Mouse (Mus musculus): Measurements from ENCODE around the gene Rbm18.

Gene Rbm18

DNA sequence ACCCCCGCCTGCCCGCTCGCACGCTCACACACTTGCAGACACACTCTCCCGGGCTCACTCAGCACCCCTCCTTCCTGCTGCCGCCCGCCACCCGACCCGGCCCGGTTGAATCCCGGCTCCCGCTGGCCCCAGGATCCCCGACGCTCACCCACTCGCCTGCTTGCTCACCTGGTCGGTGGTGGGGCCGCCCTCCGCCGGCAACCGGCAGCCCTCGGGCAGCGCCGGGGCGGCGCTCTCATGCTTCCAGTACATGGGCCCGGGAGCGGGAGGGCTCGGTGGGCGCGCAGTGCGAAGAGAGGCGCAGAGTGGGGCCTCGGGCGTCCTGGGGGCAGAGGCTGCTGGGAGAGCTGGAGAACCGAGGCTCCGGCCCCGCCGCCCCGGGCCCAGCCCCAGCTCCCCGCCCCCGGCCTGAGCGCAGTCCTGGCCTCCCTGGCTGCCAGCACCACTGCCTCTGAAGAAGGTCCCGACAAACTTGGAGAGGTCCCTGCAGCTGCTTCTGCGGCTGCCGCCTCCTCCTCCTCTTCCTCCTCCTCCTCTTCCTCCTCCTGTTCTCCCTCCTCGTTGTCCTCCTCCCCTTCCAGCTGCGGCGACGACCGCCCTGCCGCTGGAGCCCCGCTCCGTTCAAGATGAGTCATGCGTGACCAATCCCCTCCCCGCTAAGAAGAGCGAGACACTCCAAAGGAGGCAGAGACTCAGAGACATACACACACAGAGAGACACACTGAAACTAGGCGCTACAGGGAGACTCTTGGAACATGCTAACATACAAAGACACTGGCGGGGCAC, 31.4 kb downstream of the Rbm18 start, which contains the start of gene Lhx6:
Lhx6 (minus strand) TSS at position 453 of the 786 bp plus-strand sequence.
- no peak for DNase-seq (ENCODE audit: low spot score in 2 of 2)

DNA sequence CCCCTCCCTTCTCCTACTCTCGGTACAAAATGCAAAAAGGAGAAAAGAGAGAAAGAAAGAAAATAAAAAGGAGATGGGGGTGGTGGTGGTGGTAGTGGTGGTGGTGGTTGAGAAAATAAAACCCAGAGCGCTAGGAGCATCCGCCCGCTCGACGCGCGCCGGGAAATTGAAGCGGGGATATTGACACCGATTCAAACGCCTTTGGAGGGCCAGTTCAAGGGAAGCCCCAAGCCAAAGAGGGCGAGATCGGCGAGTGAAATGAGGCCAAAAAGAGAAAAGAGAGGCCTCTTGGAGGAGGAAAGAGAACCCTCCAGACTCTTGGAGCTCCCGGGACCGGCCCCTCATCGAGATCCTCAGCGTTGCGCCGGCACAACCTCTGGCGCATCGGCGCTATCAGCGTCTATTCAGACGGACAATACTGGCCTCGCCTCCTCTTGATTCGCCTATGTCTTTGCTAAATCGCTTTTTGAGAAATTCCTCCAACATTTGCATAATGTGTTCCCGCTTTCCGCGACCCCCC, 32.1 kb downstream of the Rbm18 start:
- no peak for DNase-seq (ENCODE audit: low spot score in 2 of 2)

DNA sequence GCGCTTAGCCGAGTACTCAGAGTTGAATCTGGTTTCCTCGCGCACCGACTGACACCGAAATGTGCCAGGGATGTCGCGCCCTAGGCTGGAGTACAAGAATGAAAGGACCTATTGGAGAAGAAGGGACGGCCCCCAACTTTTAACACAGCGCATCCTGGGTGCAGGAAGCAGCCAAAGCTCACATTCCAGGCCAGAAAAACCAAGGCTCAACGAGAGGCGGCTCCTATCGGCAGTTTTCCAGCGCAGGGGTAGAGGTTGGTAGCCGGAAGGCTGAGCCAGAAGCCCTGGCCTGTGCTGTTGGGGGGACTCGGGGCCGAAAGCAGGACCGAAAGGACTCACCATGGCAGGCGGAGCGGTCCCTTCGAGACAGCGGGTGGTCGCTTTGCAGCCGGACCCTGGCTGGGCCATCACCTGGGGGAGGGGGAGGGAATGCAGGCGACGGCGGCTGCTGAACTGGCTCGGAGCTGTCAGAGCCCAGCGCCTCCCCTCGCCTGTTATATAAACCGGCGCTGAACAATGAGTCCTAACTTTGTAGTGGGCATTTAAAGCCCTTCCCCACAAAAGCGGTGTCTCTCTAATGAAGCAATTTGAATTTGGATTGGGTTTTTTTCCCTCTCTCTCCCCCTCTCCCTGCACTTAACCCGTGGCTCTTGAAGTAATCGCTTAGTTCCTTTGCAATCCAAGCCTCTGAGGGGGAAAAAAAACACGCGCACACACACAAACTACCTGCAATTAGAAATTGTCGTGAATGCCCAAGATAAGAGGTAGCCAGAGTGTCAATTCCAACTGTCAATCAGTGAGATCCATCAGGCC, 32.8 kb downstream of the Rbm18 start:
- no peak for DNase-seq (ENCODE audit: low spot score in 2 of 2)

DNA sequence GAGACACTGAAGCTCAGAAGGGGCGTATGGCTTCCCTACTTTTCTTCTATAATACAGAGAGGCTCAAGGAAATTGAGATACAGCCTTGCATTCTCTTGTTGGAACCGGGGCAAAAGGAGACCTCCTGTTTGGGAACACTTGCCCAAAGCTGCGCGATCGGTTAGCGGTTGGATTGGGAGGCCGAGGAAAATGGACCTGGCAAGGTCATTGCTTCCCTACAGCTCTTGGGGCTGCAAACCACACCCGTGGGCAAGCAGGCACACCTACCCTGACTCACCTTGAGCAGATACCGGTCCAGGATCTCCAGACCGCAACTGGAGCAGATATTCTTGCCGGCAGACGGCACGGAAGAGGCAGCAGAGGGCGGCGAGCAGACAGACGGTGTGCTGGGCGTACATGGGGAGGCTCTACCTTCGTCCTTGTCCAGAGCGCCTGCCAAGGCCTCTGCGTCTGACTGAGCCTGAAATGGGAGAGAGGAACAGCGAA, 33.5 kb downstream of the Rbm18 start:
- DNase-seq (ENCODE audit: low spot score in 2 of 2): no peak

DNA sequence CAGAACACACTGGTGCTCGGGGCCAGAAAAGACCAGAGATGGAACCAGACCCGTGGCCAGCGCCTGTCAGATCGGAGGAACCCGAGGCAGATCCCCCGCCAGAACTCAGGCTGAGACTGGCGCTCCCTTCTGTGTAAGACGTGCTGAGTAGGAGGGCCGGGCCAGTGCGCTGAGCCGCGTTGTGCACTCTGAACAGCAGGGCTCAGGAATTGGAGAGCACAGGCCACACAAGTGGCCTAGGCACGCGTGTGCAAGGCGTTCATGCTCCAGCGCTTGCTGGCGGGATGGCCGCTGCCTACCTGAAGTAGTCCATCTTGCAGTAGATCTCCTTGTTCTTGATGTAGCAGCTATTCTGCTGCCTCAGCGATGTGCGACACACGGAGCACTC, 34.0 kb downstream of the Rbm18 start:
- no peak for DNase-seq (ENCODE audit: low spot score in 2 of 2)

DNA sequence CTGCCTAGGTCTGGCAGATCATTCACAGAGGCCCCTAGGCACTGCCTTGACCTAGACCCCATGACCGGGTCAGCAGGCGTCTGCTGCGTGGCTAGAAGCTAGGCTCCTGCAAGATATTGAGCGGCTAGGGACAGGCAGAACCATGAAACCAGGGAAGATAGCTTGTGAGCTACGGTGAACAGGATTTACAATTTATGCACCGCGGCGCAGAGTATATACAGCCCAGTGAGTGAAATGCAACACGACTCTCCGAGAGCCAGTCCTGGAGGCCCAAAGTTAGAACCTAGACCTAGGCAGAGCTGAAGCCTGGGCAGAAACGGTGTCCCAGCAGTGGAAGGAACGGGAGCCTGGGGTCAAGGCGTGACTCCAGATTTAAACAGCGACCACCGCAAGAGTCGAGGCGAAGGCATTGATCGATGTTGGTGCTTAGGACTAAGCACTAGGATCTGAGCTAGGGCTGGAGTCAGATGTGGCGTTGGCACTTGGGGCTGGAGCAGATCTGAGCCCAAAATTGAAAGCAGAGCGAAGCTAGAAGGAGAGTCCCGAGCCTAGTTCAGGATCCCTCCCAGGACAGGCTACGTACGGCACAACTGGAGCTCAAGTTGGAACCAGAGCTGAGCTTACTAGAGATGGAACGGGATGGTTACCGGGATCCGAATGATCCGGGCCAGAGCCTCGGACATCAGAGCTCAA, 34.6 kb downstream of the Rbm18 start:
- DNase-seq (ENCODE audit: low spot score in 2 of 2): no peak

DNA sequence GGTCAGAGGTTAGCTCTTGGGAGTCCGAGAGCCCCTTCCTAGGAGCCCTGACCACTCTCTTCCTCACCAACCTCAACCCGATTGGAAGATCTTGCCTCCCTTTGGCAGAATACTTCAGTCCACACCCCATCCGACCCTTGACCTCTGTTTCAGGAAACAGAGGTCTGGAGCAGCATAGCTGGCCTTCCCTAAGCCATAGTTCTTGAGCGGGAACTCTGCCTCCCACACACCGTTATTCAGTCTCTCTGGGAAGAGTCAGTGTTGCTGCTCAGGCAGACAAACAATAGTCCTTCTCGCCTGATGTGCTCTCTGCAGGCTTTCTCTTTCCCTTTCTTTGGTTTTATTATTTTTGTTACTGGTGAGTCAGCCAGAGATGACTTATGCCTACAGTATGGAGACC, 36.8 kb downstream of the Rbm18 start:
- DNase-seq (ENCODE audit: low spot score in 2 of 2): no peak

DNA sequence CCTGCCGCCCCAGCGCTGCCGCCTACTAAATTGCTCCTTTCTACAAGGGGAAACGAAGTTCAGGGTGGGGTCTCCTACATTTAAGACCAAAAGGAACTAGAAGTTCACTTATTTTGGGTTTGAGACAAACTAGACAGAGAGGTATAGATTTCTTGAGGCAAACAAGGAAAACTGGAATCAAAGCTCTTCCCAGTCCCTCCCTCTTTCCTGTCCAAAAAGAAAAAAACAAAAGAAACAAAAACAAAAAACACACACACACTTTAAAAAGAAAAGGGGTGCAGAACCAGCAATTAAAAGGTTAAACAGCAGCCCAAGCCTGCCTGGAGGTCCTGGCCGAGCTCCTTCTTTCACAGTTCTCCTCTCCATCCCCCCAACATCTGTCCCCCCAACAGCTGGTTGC, 38.6 kb downstream of the Rbm18 start:
- DNase-seq (ENCODE audit: low spot score in 2 of 2): no peak

DNA sequence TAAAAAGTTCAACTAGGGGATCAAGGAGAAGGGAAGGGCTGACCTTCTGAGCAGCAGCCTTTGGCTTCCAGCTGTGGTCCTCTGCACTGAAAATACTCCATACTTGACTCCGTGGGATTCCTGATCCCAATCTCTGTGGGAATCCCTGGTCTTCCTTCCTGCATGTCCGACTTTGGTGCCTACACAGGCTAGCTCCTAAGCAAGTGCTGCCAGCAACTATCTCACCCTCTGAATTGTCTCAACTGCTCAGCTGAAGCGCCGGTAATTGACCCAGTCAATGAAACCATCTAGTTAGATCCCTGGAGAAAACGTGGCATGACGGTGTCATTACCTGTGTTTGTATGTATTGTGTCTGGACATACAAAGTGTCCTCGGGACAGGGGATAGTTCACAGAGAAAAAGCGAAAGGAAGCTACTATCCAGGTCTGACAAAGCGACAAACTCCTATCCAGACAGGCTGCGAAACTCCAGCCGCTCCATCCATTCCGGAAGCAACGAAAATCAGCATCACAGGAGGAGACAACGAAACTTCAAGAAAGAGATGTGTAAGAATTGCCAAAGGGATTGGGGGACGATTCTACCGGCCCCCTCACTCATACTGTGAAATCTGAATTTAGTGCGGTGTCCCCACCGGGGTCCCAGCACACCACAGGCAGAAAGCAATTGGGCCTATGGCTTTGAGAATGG, 39.3 kb downstream of the Rbm18 start:
- no peak for DNase-seq (ENCODE audit: low spot score in 2 of 2)

DNA sequence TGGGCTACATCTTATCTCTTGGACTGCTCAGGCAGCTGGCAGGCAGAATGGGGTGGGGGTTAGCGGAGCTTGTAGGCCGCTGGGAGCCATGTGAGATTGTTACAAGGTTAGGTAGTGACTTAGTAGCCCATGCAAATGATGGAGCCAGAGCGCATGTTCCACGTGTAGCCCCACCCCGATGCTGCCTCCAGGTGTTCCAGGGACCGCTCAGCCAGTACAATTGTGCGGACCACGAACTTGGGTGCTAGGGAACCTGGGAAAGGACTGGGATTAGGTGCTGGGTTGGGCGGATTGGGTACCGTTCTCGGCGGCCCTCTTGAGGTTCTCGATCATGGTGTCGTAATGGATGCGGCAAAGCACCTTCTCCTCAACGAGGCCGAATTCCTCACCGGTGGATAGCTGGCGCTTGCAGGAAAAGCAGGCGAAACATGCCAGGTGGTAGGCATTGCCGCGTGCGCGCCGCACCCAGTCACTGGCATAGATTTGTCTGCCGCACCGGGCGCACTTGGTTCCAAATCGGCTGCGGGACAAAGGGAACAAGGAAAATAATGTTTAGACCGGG, 42.6 kb downstream of the Rbm18 start:
- DNase-seq (ENCODE audit: low spot score in 2 of 2): no peak

DNA sequence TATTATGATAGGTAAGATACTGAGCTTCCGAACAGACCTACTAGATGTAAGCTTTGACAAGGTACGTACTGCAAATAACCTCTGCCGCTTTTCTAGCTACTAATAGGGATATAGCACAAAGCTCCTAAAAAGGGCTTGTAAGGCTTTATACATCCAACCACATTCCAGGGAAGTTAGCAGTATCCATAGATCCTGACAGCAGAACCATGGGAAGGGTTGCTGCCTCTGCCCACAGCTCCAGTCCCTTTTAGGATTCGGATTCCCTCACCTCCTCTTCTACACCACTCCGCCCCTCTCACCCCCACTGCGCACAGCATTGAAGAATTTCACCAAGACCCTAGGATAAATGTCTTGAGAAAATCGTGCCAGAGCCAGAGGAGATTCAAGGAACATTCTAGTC, 43.3 kb downstream of the Rbm18 start:
- no peak for DNase-seq (ENCODE audit: low spot score in 2 of 2)

DNA sequence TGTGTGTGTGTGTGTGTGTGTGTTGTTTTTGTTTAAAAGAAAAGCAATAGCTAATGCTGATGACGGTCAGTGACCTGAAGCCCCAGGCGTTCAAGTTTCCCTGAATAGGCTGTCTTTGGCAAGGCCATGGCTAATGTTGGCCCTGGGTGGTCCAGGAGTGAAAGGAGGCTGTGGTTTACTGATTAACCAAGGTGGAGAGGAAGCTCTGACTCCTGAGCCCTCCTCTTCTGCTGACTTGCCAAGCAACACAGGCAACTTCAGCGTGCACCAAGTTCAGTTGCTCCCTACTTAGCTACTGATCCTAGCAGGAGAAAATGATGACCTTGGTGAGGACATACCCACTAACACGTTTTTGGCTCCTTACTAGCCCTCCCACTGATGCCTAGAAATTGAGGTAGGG, 43.8 kb downstream of the Rbm18 start:
- DNase-seq (ENCODE audit: low spot score in 2 of 2): no peak

DNA sequence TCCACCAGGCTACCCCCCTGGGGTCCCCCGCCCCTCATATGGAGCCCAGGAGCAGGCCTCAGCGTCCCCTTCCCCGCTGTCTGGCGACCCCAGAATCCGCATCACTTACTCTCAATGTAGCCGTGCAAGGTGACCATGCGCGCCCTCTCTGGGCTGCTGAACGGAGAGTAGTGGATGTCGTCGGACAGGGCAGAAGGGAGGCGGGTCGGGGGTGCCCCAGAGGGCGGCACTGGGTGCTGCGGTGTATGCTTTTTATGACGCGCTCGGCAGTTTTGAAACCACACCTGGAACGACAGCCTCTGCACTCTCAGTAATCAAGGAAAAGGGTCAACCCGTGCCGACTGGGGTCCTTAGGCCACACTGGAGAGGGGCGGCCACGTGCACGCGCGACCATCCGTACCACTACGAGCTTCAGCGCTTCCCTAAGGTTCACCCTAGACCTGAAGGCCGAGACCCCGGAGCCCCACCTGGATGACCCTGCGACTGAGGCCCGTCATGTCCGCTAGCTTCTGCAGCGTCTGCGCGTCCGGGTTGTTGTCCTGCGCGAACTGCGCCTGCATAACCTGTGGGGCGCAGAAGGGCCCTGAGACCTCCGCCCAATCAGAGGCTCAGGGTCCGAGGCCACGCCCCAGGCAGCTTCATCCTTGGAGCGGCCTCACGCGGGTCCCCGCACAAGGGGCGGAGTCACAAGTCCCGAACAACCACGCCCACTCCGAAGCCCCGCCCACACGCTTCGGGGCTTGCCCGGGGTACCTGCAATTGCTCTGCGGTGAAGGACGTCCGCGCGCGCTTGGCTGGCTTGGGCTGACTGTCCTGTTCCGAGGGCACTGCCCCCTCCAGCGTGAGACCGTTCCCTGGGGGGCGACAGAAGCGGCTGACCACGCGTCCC, 45.5 kb downstream of the Rbm18 start:
- peak in 1 of 2 experiments; percentile 26 for DNase-seq (ENCODE audit: low spot score in 2 of 2)

DNA sequence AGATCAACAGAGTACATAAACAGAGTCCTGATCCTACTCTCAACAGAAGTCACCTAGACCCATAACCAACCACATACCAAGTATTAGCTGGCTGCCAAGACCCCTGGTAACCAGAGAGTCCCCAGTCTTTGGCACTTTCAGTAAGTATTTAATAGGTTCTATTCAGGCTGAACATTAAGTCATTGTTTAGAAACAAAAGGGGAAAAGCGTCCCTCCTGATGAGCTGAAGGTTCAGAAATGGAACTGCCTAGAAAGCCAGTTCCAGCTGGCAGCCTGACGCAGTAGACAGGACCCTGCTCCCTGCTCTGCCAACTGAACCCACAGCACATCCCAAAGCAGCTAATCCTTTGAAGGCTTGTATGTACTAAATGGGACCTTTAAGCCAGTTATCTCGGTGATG, 47.4 kb downstream of the Rbm18 start:
- DNase-seq (ENCODE audit: low spot score in 2 of 2): no peak

DNA sequence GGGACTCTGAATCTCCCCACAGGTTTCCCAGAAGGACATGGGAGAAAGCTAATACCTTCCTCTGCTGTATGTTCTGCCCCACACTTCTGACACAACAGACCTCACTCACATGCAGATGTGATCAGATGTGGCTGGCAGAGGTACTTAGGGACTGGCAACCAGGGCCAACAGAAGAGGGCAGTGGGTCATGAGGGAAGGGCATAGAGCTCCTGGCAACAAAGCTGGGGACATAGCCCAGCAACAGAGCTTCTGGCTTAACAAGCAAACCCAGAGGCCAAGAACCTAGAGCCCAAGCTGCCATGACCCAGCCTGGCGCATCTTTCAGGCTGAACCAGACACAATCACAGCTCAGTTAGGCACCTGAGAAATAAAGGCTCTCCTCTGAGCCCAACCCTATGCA, 51.5 kb downstream of the Rbm18 start:
- no peak for DNase-seq (ENCODE audit: low spot score in 2 of 2)

DNA sequence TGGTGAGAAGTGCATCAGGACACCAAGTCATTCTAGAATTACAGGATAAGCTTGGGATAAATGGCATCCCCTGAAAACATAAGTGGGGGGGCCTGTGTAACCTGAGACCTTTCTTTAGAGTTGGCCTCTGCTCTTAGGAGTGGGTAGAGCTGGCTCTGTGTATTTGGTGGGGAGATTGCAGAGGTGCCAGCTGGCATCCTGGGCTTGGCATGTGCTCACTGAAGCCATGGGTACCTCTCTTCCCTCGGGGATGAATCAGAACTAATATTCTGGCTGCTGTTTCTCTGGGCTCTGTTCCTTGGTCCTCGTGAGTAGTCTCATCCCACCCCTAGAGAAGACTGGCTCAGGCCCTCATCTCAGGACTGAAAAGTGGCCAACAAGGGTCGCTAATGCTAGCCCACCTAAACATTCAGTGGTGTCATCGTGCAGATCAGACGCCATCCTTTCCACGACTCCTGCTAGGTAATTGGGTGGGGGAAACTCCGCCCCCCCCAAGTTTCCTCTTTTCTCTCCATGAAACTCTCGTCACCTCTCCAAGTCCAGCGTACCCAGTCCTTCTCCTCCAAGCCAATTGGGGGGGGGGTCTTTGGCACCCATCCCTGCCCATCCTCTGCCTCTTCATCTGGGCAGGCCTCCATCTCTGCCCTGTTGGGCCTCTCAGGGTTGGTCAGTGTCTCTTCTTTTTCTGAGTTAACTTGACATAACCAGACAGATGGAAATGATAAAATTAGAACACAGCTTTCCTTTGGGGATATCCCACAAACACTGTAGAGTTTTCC, 53.6 kb downstream of the Rbm18 start:
- no peak for DNase-seq (ENCODE audit: low spot score in 2 of 2)

DNA sequence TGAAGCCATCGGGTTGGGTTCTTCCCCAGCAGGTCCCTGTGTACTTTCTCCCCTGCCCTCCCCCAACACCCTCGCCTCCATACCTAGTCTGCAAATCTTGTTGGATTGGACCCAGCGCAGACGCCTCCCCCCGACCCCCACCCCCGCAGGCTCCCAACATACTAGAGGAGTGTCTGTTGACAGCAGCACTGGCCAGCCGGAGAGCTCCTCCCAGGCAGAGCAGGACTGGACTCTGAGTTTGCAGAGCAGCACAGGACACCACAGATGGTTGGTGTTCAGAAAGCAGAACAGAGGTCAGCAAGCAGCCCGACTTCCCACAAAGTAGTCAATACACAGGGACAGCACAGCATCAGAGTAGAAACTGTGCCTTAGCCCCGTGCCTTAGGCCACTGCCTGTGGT, 55.1 kb downstream of the Rbm18 start:
- DNase-seq (ENCODE audit: low spot score in 2 of 2): no peak

DNA sequence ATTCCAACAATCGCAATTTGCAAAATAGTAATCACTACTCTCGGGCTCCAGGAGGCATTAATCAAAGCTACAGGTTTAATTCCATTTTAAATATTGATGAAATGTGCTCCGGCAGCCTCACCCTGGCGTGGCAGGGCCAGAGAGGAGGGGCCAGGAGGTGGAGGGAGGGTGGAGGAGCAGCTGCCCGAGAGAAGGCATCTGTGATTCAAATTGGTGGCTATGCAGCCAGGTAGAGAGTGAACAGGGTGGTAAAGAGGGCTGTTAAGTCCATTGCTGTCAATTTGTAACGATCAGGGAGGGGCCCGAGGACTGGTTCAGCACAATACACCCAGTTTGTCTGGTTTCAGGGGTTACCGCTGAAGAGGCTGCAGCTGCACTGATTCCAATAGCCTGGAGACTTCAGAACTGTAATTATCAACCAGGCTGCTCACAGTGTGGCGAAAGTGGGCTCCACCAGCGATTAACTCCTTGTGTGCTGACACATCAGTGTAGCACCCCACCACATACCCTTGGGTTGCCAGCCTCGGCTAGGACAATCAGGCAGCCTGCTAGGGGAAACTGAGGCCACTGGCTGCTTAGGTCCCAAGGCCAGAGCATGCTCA, 59.3 kb downstream of the Rbm18 start:
- no peak for DNase-seq (ENCODE audit: low spot score in 2 of 2)

DNA sequence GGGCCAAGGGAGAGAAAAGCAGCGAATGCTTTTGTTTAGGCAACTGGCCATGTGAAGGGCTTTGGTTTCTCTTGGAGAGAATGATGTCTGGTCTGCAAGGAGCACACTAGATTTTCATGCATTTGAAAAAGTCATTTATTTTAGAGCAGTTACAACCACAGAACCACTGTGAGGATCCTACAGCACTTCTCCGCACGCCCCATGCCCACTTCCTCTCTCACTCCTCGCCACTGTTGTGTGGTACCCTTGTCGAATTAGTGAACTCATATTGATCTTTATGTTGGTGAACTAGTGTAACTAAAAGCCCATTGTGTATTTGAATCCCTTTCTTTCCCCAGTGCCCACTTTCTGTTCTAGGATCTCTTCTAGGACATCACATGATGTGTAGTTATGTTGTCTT, 61.4 kb downstream of the Rbm18 start:
- DNase-seq (ENCODE audit: low spot score in 2 of 2): no peak
